Mouse (Mus musculus) testis, postnatal 14 days (tissue): ENCODE measurements at regions not wholly inside any gene's neighbourhood (a gene's known extent, or its start where the extent isn't known, plus 50 kb on each side); places are given as distances from the start of the nearest gene placed in this dataset.

Source experiments
- DNase-seq: peaks from one replicate; pipeline ENCODE4 v3.0.0; 2021; ENCODE audit warnings: low spot score

GRCm38 (mm10) chr13:31334981-31335380, 221.0 kb upstream of the Foxq1 start:
- no peak for DNase-seq

- no peak for DNase-seq
These were observed 218.3 kb upstream of the Foxq1 start for GRCm38 (mm10) chr13:31337631-31338030.

GRCm38 (mm10) chr13:31339386-31339785, 216.5 kb upstream of the Foxq1 start:
- no peak for DNase-seq

- DNase-seq: no peak
These were observed 216.0 kb upstream of the Foxq1 start for GRCm38 (mm10) chr13:31339901-31340300.

GRCm38 (mm10) chr13:31340363-31340948, 215.5 kb upstream of the Foxq1 start:
- DNase-seq: no peak

GRCm38 (mm10) chr13:31341282-31342100, 214.4 kb upstream of the Foxq1 start:
- no peak for DNase-seq

- DNase-seq: no peak
These were observed 209.7 kb upstream of the Foxq1 start for GRCm38 (mm10) chr13:31346205-31346604.

- DNase-seq: no peak
These were observed 208.9 kb upstream of the Foxq1 start for GRCm38 (mm10) chr13:31347000-31347399.

GRCm38 (mm10) chr13:31349671-31350070, 206.3 kb upstream of the Foxq1 start:
- no peak for DNase-seq

GRCm38 (mm10) chr13:31351481-31351880, 204.5 kb upstream of the Foxq1 start:
- DNase-seq: no peak

GRCm38 (mm10) chr13:31352825-31353224, 203.1 kb upstream of the Foxq1 start:
- no peak for DNase-seq

GRCm38 (mm10) chr13:31359353-31359752, 196.6 kb upstream of the Foxq1 start:
- no peak for DNase-seq

- DNase-seq: no peak
These were observed 193.5 kb upstream of the Foxq1 start for GRCm38 (mm10) chr13:31362386-31362785.

GRCm38 (mm10) chr13:31364369-31364768, 191.6 kb upstream of the Foxq1 start:
- DNase-seq: no peak

- DNase-seq: no peak
These were observed 188.7 kb upstream of the Foxq1 start for GRCm38 (mm10) chr13:31367226-31367625.

GRCm38 (mm10) chr13:31369182-31369581, 186.8 kb upstream of the Foxq1 start:
- no peak for DNase-seq

- DNase-seq: no peak
These were observed 185.1 kb upstream of the Foxq1 start for GRCm38 (mm10) chr13:31370873-31371272.

- DNase-seq: no peak
These were observed 181.9 kb upstream of the Foxq1 start for GRCm38 (mm10) chr13:31374006-31374405.

GRCm38 (mm10) chr13:31393421-31394215, 162.3 kb upstream of the Foxq1 start:
- no peak for DNase-seq

GRCm38 (mm10) chr13:31396216-31396910, 159.6 kb upstream of the Foxq1 start:
- no peak for DNase-seq

GRCm38 (mm10) chr13:31397246-31397645, 158.7 kb upstream of the Foxq1 start:
- DNase-seq: no peak

GRCm38 (mm10) chr13:31400401-31400800, 155.5 kb upstream of the Foxq1 start:
- no peak for DNase-seq
